Mouse (Mus musculus): ENCODE results near the gene Pank4. TPM values are rescaled to one million over a fixed set of nuclear protein-coding genes. Genes with fewer than 3 reads are reported as not detected.

Gene Pank4
- total RNA-seq, 1 experiment = 29.3 TPM

DNA sequence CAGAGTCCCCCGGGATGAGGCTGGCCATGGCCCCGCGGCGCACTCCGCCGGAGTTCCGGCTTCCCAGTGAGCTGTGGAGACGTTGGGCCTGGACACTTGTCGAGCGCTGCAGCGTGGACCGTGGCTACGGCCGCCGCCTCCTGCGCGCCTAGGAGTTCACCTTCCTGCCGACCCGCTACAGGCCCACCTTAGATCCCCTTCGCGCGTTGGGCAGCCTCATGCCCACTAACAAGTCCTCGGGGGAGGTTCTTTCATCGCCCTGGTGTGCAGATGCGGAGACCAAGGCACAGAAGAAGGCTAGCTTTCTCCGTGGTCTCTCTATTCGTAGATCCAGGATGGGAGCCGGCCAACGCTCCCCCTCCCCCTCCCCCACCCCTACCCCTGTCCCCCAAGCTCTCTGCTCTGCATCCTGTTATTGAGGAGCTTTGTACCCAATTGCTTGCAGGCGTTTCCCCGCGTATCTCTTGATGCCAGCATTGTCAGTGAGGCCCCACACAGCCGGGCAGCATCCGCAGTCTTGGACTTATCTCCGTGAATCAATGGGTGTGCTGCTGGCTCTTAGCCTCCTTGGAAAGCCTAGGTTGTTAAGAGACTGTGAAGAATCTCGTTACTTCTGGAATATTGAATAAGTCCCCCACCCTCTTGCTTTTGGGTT, 785 bp downstream of the Pank4 start:
- TF ChIP-seq HCFC1 (IDR thresholded peaks at IDR 0.05; ENCODE audit: borderline replicate concordance, insufficient read depth, low read length) (no peak), ZNF384 (IDR thresholded peaks at IDR 0.05; ENCODE audit: low read depth, low read length) (no peak), CHD2 (IDR thresholded peaks at IDR 0.05; ENCODE audit: low read depth, low read length) (no peak), MAFK (IDR thresholded peaks at IDR 0.05; ENCODE audit: insufficient read depth, low read depth, low read length) (no peak), ZC3H11A (IDR thresholded peaks at IDR 0.05; ENCODE audit: borderline replicate concordance, low read depth, low read length) (no peak)

DNA sequence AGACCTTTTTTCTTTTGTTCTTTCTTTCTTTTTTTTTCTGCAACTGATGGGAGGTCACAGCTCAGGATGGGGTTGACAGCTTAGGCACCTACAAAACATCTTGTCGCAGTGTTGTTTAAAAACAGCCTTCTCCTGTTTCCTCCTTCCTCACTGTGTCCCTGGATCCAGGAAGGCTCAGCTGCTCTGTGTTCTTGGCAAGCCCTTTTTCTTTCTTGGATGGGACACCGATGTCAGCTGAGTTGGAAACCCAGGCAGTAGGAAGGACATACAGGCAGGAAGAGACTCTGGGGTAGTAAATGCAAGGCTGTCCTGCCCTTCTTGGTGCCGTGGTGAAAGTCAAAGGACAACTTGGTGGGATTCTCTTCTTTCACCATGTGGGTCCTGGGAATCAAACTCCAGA, 1.9 kb downstream of the Pank4 start:
- TF ChIP-seq HCFC1 (IDR thresholded peaks at IDR 0.05; ENCODE audit: borderline replicate concordance, insufficient read depth, low read length) (no peak), MAFK (IDR thresholded peaks at IDR 0.05; ENCODE audit: insufficient read depth, low read depth, low read length) (no peak), CHD2 (IDR thresholded peaks at IDR 0.05; ENCODE audit: low read depth, low read length) (no peak), ZC3H11A (IDR thresholded peaks at IDR 0.05; ENCODE audit: borderline replicate concordance, low read depth, low read length) (no peak), ZNF384 (IDR thresholded peaks at IDR 0.05; ENCODE audit: low read depth, low read length) (no peak)
- peaks cover 0 to 3% of the 10 kb centered on the region in 2 experiments; a peak in 1 of 4 replicates for H3K4me1 ChIP-seq (ENCODE audit: control insufficient read depth in 2 of 2, insufficient read depth in 2 of 2, low read length in 2 of 2, poor library complexity in 1 of 2)
- H3K27ac ChIP-seq (ENCODE audit: insufficient read depth, low read depth, low read length, poor library complexity, severe bottlenecking) = no peak overlapping the region
- no peak overlapping the region for H3K4me3 ChIP-seq (ENCODE audit: insufficient read depth in 1 of 2, low read depth in 1 of 2, low read length in 2 of 2, poor library complexity in 1 of 2, severe bottlenecking in 1 of 2)
- no peak for DNase-seq (ENCODE audit: low read depth, low spot score)
- in situ Hi-C loops (cut with MboI; ENCODE audit: low sequenced_read_pairs in 2 of 2, unreplicated experiment in 2 of 2) = no loop called here
- H3K9me3 ChIP-seq (ENCODE audit: control insufficient read depth, insufficient read depth, low read depth, low read length) = no peaks in the 10 kb centered on the region
- H3K9ac ChIP-seq (ENCODE audit: insufficient read depth, low read depth, low read length, poor library complexity, severe bottlenecking) = no peak overlapping the region
- H3K36me3 ChIP-seq (ENCODE audit: control insufficient read depth, insufficient read depth, low read length, poor library complexity, severe bottlenecking) = peaks cover 28% of the 10 kb centered on the region

More for the DNA sequence above, 785 bp downstream of the Pank4 start:
- H3K4me3 ChIP-seq (ENCODE audit: insufficient read depth in 1 of 2, low read depth in 1 of 2, low read length in 2 of 2, poor library complexity in 1 of 2, severe bottlenecking in 1 of 2) = peak overlapping the region; percentile 89 to 93
- H3K4me1 ChIP-seq (ENCODE audit: control insufficient read depth in 2 of 2, insufficient read depth in 2 of 2, low read length in 2 of 2, poor library complexity in 1 of 2) = peaks cover 0 to 5% of the 10 kb centered on the region in 2 experiments; a peak in 1 of 4 replicates
- H3K9me3 ChIP-seq (ENCODE audit: control insufficient read depth, insufficient read depth, low read depth, low read length) = no peaks in the 10 kb centered on the region
- in situ Hi-C loops (cut with MboI; ENCODE audit: low sequenced_read_pairs in 2 of 2, unreplicated experiment in 2 of 2) = no loop called here
- H3K9ac ChIP-seq (ENCODE audit: insufficient read depth, low read depth, low read length, poor library complexity, severe bottlenecking) = peak overlapping the region; percentile 94
- no peak for DNase-seq (ENCODE audit: low read depth, low spot score)
- H3K36me3 ChIP-seq (ENCODE audit: control insufficient read depth, insufficient read depth, low read length, poor library complexity, severe bottlenecking) = peaks cover 17% of the 10 kb centered on the region
- no peak overlapping the region for H3K27ac ChIP-seq (ENCODE audit: insufficient read depth, low read depth, low read length, poor library complexity, severe bottlenecking)

DNA sequence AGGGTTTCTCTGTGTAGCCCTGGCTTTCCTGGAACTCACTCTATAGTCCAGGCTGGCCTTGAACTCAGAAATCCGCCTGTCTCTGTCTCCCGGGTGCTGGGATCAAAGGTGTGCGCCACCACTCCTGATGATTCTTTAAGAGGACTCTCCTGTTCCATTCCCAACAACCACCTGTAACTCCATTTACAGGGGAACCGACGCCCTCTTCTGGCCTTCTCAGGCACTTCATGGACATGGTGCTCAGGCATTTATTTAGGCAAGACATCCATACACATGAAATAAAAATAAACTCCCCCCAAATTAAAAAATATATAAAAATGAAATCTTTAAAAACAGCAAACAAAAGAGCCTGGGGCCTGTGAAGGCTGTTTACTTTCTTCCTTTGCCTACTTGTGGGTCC, 3.2 kb downstream of the Pank4 start:
- Histone ChIP-seq H3K9ac (ENCODE audit: insufficient read depth, low read depth, low read length, poor library complexity, severe bottlenecking) (no peak overlapping the region), H3K4me3 (ENCODE audit: insufficient read depth in 1 of 2, low read depth in 1 of 2, low read length in 2 of 2, poor library complexity in 1 of 2, severe bottlenecking in 1 of 2) (no peak overlapping the region), H3K27ac (ENCODE audit: insufficient read depth, low read depth, low read length, poor library complexity, severe bottlenecking) (no peak overlapping the region), H3K4me1 (ENCODE audit: control insufficient read depth in 2 of 2, insufficient read depth in 2 of 2, low read length in 2 of 2, poor library complexity in 1 of 2) (no peaks in the 10 kb centered on the region), H3K36me3 (ENCODE audit: control insufficient read depth, insufficient read depth, low read length, poor library complexity, severe bottlenecking) (peaks cover 41% of the 10 kb centered on the region), H3K9me3 (ENCODE audit: control insufficient read depth, insufficient read depth, low read depth, low read length) (0 out of 2 replicates have a peak, but pooled peaks cover 2% of the 10 kb centered on the region)
- no peak for DNase-seq (ENCODE audit: low read depth, low spot score)
- in situ Hi-C loops (cut with MboI; ENCODE audit: low sequenced_read_pairs in 2 of 2, unreplicated experiment in 2 of 2) = no loop called here
- TF ChIP-seq ZNF384 (IDR thresholded peaks at IDR 0.05; ENCODE audit: low read depth, low read length) (0 out of 2 replicates have a peak, but pooled peaks have one; percentile 35), ZC3H11A (IDR thresholded peaks at IDR 0.05; ENCODE audit: borderline replicate concordance, low read depth, low read length) (no peak)

DNA sequence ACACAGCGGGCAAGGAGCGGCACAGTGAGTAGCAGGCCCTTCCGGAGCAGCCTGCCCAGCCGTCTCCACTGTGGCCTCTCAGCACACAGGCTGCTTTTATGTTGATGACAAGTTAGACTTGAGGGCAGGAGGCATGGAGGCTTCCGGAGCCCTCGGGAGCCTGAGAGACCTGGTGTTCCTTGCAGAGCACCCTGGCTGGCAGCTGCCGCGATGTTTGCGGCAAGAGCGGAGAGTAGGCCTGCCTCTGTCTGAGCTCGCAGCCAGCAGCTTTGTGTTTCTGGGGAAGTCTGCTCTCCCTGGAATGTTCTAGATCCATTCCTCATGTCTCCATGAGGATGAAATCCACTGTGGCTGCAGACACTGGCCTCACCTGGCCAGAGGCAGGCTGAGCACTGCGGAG, 8.6 kb downstream of the Pank4 start:
- Histone ChIP-seq H3K27ac (ENCODE audit: insufficient read depth, low read depth, low read length, poor library complexity, severe bottlenecking) (no peak overlapping the region), H3K4me3 (ENCODE audit: insufficient read depth in 1 of 2, low read depth in 1 of 2, low read length in 2 of 2, poor library complexity in 1 of 2, severe bottlenecking in 1 of 2) (no peak overlapping the region), H3K4me1 (ENCODE audit: control insufficient read depth in 2 of 2, insufficient read depth in 2 of 2, low read length in 2 of 2, poor library complexity in 1 of 2) (no peaks in the 10 kb centered on the region; a peak in 1 of 4 replicates), H3K9me3 (ENCODE audit: control insufficient read depth, insufficient read depth, low read depth, low read length) (0 out of 2 replicates have a peak, but pooled peaks cover 2% of the 10 kb centered on the region), H3K36me3 (ENCODE audit: control insufficient read depth, insufficient read depth, low read length, poor library complexity, severe bottlenecking) (peaks cover 87% of the 10 kb centered on the region), H3K9ac (ENCODE audit: insufficient read depth, low read depth, low read length, poor library complexity, severe bottlenecking) (no peak overlapping the region)
- TF ChIP-seq MAFK (IDR thresholded peaks at IDR 0.05; ENCODE audit: insufficient read depth, low read depth, low read length) (no peak), HCFC1 (IDR thresholded peaks at IDR 0.05; ENCODE audit: borderline replicate concordance, insufficient read depth, low read length) (no peak), CHD2 (IDR thresholded peaks at IDR 0.05; ENCODE audit: low read depth, low read length) (no peak), ZC3H11A (IDR thresholded peaks at IDR 0.05; ENCODE audit: borderline replicate concordance, low read depth, low read length) (no peak), ZNF384 (IDR thresholded peaks at IDR 0.05; ENCODE audit: low read depth, low read length) (no peak)
- in situ Hi-C loops (cut with MboI; ENCODE audit: low sequenced_read_pairs in 2 of 2, unreplicated experiment in 2 of 2) = no loop called here
- DNase-seq (ENCODE audit: low read depth, low spot score) = no peak
